Mouse (Mus musculus) pancreas, adult 10 weeks (tissue): ENCODE results near the gene Gm42688. TPM values are rescaled to one million over a fixed set of nuclear protein-coding genes. Genes with fewer than 3 reads are reported as not detected.

ENCODE experiments used
- polyA plus RNA-seq: library from polyadenylated mRNA; stranded (reverse); fragments of 350-450 nt; fragmentation: Illumina TruSeq; extraction: RNeasy Lipid Tissue Mini Kit (QIAGEN cat#74804); gene quantifications from one replicate; pipeline ENCODE4 v1.2.3, GENCODE M21; 2015; ENCODE audit warnings: low read depth, low replicate concordance; ENCODE audit not compliant: insufficient read depth

Gene Gm42688
- polyA plus RNA-seq: 1.1 TPM

GRCm38 (mm10) chr6:83101316-83101687, at the start of gene Gm42688, which contains the start of gene Ccdc142:
Gene Gm42688, plus strand, starts transcription at chr6:83101617.
Gene Ccdc142, plus strand, starts transcription at chr6:83101601.

GRCm38 (mm10) chr6:83054074-83054851, 47.2 kb upstream of the Gm42688 start, which contains the start of gene Aup1:
Gene Aup1, plus strand, starts transcription at chr6:83054521.

GRCm38 (mm10) chr6:83054871-83055431, 46.5 kb upstream of the Gm42688 start, which contains the start of gene Htra2:
Gene Htra2, minus strand, starts transcription at chr6:83055273.

GRCm38 (mm10) chr6:83057790-83058189, 43.6 kb upstream of the Gm42688 start, which contains the start of gene Dqx1:
Gene Dqx1, plus strand, starts transcription at chr6:83057844.

GRCm38 (mm10) chr6:83070247-83070310, 31.3 kb upstream of the Gm42688 start, which contains the start of gene Tlx2:
Gene Tlx2, minus strand, starts transcription at chr6:83070293.

GRCm38 (mm10) chr6:83077630-83078323, 23.6 kb upstream of the Gm42688 start, which contains the start of gene Pcgf1:
Gene Pcgf1, plus strand, starts transcription at chr6:83077869.

GRCm38 (mm10) chr6:83086121-83087035, 15.0 kb upstream of the Gm42688 start, which contains the start of gene Lbx2:
Gene Lbx2, plus strand, starts transcription at chr6:83086367.

GRCm38 (mm10) chr6:83108762-83109668, 7.6 kb downstream of the Gm42688 start, which contains the start of gene Mrpl53:
Gene Mrpl53, plus strand, starts transcription at chr6:83109040.

GRCm38 (mm10) chr6:83115011-83115671, 13.7 kb downstream of the Gm42688 start, which contains the start of gene Mogs:
Gene Mogs, plus strand, starts transcription at chr6:83115496.

GRCm38 (mm10) chr6:83120930-83121862, 19.8 kb downstream of the Gm42688 start, which contains the start of gene Wbp1:
Gene Wbp1, minus strand, starts transcription at chr6:83121559.

GRCm38 (mm10) chr6:83125331-83125730, 23.9 kb downstream of the Gm42688 start, which contains the start of gene Ino80b:
Gene Ino80b, minus strand, starts transcription at chr6:83125431.

GRCm38 (mm10) chr6:83134951-83135513, 33.6 kb downstream of the Gm42688 start, which contains the start of gene Rtkn:
Gene Rtkn, plus strand, starts transcription at chr6:83135463.

GRCm38 (mm10) chr6:83156259-83156684, 54.9 kb downstream of the Gm42688 start, which contains the start of the genes Wdr54 and 1700003E16Rik:
Gene Wdr54, minus strand, starts transcription at chr6:83156397.
Gene 1700003E16Rik, plus strand, starts transcription at chr6:83156404.

Other genes starting within 250 kb of the Gm42688 start
- 0.26 TPM for gene Sema4f, start 161.8 kb upstream of the Gm42688 start, polyA plus RNA-seq
- gene M1ap, start 154.7 kb upstream of the Gm42688 start, polyA plus RNA-seq: not detected
- 1.8 TPM for gene Dok1, start 68.1 kb upstream of the Gm42688 start, polyA plus RNA-seq
- gene Loxl3, start 67.4 kb upstream of the Gm42688 start, polyA plus RNA-seq: 1.8 TPM
- gene Aup1, start 47.1 kb upstream of the Gm42688 start, polyA plus RNA-seq: 146 TPM
- 40.7 TPM for gene Htra2, start 46.3 kb upstream of the Gm42688 start, polyA plus RNA-seq
- 1.5 TPM for gene Dqx1, start 43.8 kb upstream of the Gm42688 start, polyA plus RNA-seq
- gene Tlx2, start 31.3 kb upstream of the Gm42688 start, polyA plus RNA-seq: not detected
- 7.6 TPM for gene Pcgf1, start 23.7 kb upstream of the Gm42688 start, polyA plus RNA-seq
- gene Lbx2, start 15.2 kb upstream of the Gm42688 start, polyA plus RNA-seq: not detected
- gene Ccdc142, start within 50 bp of the Gm42688 start, polyA plus RNA-seq: not detected
- gene Mrpl53, start 7.4 kb downstream of the Gm42688 start, polyA plus RNA-seq: 31.8 TPM
- gene Mogs, start 13.9 kb downstream of the Gm42688 start, polyA plus RNA-seq: 16.5 TPM
- gene Wbp1, start 19.9 kb downstream of the Gm42688 start, polyA plus RNA-seq: 42.1 TPM
- 6.9 TPM for gene Ino80b, start 23.8 kb downstream of the Gm42688 start, polyA plus RNA-seq
- gene Rtkn, start 33.8 kb downstream of the Gm42688 start, polyA plus RNA-seq: 12.4 TPM
- 1.5 TPM for gene Wdr54, start 54.8 kb downstream of the Gm42688 start, polyA plus RNA-seq
- gene 1700003E16Rik, start 54.8 kb downstream of the Gm42688 start, polyA plus RNA-seq: not detected
- 29.3 TPM for gene Dctn1, start 64.3 kb downstream of the Gm42688 start, polyA plus RNA-seq
- gene Slc4a5, start 118.2 kb downstream of the Gm42688 start, polyA plus RNA-seq: not detected
- gene Mthfd2, start 224.3 kb downstream of the Gm42688 start, polyA plus RNA-seq: 19.5 TPM
- 11.3 TPM for gene Mob1a, start 224.4 kb downstream of the Gm42688 start, polyA plus RNA-seq
- gene Bola3, start 247.5 kb downstream of the Gm42688 start, polyA plus RNA-seq: 5.8 TPM